Mouse (Mus musculus) NIH3T3 (cell line): ENCODE measurements around the gene Milr1.
"Not testable (repeated sequence)": the region's sequence is repeated elsewhere in the genome, so short reads cannot be mapped to it uniquely, and the experiment has no call there.

Source experiments
- DNase-seq: peaks from one replicate; pipeline ENCODE4 v3.0.0-alpha.2; 2012; ENCODE audit warnings: low read depth

Gene Milr1

DNA sequence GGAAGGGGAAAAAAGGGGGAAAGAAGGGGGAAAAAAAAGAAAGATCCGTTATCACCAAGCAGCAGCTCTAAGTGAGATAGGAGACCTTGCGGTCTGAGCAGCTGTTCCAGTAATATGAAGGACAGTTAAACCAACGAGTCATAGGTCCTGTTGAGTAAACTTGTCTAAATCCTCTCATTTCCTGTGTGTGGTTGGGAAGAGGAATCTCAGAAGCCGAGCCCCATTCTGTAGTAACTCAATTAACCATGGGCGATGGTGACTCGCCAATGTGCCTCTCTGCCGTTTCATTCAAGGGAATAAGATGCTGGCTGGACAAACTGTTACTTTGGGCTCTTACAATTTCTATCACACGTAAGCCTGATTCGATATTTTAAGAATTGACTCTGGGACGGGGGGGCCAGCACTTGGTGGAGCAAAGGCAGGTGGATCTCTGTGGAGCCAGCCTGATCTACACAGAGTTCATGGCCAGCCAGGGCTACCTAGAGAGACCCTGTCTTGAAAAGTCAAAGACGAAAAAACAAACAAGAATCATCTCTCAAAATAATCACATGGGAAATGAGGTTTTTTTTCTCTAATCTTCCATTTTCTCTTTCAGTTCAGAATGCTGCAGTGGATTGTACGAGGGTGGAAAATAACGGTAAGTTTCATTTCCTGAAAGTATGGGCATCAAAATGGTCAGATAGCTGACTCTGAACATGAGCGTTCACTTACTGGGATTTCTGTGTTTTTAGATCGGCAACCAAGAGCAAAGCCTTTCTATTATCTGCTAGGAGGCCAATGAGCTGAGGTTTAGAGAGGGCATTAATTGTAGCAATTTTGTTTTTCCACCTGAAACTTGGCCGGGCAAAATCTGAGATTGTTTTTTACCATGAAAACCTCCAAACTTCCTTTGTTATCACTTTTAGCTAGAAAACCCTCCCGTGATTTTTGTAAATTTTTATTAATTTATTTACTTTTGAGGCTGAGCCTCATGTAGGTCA is at the start of gene Milr1:
Gene Milr1 (plus strand): TSS at position 188 of the 980 bp plus-strand sequence.
- peak; percentile 52 for DNase-seq

DNA sequence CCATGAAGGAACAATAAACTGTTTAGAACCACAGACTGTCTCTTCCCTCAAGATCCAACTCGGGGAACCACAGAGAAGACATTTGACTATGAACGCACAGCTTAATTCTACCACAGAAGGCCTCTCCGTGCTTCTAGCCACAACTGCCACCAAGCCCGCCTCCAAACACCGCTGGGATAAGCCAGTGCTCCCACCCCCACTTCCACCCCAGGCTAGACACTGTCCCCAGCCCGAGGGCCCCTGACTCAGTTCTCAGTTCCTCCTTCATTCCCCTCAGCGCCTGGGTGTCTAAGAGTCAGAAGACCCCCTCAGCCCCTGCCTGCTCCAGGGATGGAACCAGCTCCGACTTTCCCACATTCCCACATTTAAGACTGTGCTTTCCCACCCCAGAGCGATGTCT is 49.4 kb upstream of the Milr1 start:
- DNase-seq, result no peak

DNA sequence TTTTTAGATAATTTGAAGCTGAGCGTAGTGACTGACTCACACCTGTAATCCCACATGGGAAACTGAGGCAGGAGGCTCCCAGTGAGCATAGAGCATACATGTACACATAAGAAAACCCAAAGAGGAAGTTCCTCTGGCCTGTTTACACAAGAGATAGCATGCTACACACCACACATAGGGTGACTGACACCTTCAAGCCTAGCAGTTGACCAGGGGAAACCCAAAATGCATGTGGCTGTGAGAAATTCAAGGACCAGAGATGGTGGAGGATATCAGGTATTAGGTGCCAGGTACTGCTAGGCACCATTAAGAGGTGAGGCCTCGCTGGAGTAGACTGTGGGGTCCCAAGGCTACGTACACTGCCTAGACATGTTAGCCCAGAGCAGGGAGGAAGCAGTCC is 48.4 kb upstream of the Milr1 start:
- no peak for DNase-seq

DNA sequence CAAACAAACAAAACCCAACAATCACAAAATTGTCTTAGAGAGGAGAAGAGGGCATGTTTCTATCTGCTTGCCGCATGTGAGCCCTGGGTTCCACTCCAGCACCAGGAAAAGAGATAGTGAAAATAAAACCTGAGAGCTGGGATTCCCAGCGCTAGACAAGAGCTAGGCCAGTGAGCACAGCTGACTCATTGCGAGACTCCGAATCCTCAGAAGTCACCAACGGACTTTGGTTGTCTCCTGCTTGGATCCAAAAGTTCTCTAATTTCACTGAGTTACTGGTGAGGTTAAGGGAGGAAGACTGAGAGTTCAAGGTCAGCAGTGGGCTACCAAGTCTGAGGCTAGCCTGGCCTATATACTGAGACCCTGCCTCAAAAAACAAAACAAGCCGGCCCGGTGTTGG is 47.1 kb upstream of the Milr1 start:
- DNase-seq, result no peak

DNA sequence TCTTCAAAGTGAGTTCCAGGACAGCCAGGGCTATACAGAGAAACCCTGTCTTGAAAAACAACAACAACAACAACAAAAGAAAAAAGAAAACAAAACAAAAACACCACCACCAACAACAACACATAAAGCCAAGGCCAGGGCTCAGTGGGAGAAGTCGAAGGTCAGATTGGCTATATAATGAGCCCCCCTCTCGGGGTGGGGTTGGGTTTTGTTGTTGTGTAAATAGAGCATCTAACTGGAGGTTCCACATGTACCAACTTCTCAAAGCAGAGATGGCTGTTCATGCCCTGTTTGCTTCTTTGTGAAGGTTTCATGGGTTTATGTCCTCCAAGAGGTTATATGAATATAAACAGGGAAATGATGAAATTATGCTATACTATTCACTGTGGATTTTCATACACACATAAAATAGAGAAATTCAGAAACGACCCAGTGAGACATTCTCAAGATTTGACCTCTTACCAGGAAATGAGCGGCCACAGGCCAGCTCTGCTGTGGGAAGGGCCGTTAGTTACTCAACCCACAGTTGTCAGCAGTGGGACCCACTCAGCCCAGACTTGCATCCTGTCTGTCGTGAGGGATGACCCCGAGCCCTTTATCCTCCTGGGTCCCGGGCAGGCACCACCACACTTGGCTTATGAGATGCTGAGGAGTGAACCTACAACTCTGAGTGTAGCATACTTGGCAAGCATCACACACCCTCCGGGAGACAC is 46.5 kb upstream of the Milr1 start:
- no peak for DNase-seq

DNA sequence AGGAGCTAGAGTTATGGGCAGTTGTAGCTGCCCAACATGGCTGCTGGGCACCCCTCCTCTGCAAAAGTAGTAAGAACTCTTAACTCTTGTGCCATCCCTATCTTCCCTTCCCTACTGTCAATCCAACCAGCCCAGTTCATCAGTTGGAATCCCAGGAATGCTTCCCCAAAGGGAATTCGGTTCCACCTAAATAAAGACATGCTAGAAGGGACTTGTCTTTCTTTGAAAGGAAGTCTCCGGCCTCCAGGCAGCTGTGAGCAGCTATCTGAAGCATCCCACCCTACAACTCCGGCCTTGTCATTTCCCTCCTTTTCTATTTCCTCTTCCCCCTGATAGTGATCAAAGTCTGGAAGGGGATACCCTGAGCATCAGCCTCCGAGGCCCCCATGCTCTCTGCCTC is 44.8 kb upstream of the Milr1 start:
- DNase-seq, result no peak

DNA sequence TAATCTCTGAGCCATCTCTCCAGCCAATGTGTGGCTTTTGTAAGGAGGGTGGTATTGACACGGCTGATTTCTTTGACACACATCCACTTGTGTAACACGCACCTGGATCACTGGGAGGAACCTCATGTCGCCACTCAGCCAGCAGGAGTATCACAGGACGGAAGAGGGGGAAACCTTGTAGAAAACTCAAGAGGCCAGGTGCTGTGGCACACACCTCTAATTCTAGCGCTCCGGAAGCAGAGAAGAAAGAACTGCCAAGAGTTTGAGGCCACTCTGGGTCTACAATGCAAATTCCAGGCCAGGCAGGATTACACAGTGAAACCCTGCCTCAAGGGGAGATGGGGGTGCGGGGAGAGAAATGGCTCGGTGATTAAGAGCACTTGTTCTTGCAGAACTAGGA is 43.9 kb upstream of the Milr1 start:
- DNase-seq, result no peak

DNA sequence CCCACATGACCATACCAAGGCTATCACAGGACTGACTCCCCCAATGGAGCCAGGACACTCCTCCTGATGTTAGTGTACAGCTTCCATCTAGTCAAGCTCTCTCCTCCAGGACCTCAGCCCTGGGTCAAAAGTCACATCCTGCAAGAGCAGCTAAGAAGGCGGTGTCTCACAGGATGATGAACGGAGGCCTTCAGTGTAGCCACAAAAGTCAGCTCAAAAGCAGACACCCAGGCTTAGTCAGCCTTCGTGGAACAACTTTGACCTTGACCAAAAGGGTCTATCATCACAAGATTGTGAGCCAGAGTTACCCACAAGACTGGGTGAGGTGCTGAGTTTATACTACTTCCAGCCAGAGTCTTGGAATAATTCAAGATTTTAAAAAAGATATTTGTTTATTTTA is 43.2 kb upstream of the Milr1 start:
- DNase-seq, result no peak

DNA sequence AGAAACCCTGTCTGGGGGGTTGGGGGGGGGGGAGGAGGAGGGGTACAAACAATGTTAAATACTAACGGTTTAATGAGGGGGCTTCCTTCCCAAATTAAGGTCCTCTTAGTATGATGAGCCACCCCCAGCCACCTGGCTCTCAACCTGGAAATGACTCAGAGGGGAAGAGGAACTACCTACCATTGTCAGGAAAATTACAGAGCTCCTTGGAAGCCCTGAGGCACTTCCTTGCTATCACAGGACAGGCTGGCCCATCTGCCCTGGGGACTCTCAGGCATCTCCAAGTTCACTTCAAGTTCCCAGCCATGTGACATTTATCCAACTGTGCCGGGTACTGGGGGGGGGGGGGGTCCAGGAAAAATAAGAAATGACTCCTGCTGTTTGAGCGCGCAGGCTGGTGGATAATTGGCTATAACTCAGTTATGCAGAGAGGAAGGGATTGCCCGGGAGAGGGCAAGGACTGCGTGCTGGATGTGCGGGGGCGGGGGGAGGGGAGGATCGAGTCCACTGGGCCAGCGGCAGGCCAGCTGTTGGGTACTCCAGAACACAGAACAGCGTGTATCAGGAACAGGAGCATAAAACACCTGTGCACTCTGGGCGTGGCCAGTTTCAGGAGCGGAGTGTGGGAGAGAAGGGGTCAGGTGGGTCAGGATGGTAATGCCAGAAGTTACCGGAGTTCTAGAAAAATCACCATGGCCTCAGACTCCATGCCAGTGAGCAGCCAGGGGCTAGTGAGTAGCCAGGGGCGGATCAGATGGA is 41.6 kb upstream of the Milr1 start:
- DNase-seq, result no peak

DNA sequence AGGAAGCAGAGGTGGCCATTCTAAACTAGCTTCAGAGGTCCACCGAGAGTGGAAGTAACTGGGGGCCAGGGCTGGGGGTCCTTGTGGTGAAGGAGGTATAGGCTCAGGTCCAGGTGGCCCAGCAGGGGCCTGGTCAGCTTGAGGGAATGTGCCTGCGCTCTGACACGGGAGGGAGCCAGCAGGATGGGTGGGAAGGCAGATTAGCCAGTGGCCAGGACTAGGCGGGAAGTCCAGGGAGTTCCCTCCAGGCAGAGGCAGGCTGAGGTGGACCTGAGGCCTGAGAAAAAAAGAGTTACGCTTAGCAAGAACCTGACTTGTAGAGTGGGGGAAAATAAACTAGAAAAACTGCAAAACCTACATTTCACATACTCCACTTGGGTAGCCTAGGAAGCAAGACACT is 40.2 kb upstream of the Milr1 start:
- DNase-seq, result no peak

DNA sequence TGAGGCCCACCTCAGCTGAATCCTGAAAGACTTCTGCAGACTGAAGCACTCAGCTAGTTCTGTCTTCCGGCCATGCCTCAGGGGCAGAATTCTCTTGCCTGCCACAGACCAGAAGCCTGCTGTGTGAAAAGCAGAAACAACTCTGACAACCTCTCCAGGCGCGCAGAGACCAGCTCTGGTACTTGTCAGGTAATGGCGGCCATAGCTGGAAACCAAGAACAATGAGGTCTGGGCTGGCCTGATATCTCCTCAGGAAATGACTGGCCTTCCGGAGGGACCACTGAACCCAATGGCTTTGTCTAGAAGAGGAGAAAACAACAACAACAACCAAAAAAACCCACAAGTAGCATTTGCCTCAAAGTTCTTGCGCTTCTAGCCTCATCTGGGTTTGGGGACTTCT is 36.0 kb upstream of the Milr1 start:
- DNase-seq, result no peak

DNA sequence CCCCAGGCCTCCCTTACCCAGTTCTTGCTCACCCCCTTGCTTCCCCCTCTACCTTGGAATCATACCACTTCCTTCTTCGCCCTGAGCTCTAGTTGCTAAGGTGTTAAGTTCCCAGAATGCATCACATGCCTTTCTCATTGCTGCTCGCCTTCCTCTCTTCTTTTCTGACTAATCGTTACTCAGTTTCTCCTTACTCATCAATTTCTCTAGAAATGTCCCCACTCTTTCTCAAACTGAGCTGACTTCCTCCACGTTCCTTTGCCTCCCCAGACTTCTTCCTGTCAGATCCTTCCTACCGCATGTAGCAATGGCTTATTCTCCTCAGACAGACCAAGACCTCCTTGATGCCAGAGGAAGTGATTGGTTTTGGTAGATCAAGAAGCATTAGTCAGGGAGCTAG is 34.5 kb upstream of the Milr1 start:
- no peak for DNase-seq

DNA sequence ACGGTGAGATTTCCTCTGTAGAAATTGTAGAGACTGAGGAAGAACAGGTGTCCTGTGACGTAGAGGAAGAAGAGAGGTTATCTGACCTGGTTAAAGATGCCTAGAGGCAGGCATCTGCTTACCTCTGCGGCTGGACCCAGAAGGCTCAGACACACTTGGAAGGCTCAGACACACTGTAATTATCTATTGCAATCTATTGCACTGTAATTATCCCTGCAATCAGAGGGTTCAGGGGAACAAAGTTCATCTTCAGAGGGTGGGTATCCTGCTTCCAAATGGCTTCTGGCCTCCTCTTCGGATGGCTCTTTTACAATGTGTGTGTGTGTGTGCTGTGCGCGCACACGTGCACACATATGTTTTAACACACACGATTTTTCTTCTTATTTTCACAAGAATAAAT is 30.6 kb upstream of the Milr1 start:
- no peak for DNase-seq

DNA sequence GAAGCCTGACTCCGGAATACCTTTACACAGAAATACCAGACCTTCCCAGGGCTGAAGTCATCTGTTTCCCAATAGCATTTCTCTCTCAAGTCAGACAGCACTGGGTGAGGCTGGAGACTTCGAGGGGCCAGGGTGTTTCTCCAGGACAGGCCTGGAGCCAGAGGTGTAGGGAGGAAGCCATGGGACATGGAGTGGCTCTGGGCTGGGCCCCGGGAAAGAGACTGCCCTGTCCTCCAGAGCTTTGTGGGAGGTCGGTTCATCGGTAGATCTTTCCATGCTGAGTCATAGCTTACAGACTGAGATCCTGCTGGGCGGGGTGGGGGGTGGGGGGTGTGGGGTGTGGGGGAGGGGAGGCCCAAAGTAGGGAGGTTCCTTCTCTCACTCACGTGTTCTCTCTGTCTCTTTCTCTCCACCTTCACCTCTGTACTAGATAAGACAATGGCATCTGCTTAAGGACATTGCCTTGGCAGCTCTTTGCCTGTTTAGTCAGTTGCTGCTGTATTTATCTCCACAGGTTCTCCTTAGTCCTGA is 28.1 kb upstream of the Milr1 start:
- peak; percentile 75 for DNase-seq

DNA sequence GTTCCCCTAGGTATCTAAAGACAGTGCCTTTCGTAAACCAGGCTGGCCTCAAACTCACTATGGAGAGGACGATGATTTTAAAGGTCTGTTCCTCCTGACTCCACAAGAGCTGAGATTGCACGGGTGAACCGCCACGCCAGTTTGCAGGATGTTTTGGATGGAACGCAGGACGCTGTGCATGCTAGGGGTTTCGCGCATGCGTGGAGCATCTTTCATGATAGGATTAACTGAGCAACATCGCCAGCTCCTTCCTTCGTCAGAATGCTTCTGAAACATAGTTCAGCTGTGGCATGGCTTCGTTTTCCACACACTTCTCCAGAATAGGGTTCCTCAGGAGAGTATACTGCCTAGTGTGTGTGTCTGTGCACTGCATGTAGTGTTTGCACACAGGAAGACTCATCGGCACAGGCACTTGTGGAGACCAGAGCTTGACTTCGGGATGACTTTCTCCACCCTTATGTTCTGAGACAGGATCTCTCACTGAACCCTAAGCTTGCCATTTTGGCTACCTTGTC is 27.4 kb upstream of the Milr1 start:
- no peak for DNase-seq

DNA sequence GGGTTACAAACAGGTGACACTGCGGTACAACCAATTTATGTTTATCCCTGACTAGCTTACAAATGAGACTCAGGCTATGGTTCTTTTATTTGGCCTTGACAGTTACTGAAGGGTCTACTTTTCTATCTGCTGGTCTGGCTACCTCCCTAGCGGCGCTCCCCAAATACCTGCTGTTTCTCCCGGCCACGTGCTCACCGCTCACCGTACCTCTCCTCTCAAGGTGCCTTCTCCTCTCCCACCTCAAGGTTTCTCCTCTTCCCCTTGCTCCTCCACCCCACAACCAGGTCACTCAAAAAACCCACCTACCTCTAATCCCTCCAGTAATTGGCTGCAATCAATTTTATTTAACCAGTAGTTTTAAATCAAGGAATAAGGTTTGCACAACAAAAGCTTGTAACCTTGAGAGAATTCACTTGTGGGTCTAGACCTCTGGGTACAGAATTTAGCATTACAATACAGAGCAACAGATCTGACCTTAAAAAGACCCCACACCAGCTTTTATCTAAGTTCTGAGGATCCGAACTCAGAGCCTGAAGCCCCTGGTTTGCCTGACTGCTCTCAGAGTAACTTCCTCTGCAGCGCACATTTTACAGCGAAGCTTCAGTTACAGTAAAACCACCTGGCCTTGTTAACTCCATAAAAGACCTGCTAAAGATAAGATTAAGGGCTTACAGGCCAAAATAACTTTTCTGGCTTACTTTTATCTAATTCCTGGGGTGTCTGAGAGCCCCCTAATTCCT is 26.7 kb upstream of the Milr1 start:
- no peak for DNase-seq

DNA sequence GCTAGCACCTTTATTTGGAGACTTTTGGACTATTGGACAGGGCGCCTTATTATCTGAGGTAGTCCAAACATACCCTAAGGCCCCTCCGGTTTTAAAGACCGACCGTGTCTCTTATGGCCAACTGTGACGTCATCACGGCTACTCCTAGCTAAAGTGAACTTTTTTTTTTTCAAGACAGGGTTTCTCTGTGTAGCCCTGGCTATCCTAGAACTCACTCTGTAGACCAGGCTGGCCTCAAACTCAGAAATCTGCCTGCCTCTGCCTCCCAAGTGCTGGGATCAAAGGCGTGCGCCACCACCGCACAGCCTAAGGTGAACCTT is 26.1 kb upstream of the Milr1 start:
- not testable (repeated sequence) for DNase-seq

DNA sequence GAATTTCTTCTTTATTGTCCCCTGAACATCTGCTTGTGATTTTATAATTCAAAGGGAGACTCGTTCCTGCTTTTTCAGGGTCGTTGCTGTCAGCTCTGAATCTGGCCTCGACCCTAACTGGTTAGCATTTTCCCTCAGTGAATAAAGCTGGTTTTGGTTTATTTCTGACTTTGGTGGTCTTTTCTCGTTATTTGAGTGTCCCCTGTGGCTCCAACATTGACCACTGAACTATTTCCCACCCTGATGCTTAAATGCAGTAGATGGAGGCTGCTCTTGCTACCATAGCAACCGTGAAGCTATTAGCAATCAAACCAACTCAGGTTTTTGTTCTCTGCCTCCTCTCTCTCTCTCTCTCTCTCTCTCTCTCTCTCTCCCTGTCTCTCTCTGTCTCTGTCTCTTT is 23.1 kb upstream of the Milr1 start:
- no peak for DNase-seq

DNA sequence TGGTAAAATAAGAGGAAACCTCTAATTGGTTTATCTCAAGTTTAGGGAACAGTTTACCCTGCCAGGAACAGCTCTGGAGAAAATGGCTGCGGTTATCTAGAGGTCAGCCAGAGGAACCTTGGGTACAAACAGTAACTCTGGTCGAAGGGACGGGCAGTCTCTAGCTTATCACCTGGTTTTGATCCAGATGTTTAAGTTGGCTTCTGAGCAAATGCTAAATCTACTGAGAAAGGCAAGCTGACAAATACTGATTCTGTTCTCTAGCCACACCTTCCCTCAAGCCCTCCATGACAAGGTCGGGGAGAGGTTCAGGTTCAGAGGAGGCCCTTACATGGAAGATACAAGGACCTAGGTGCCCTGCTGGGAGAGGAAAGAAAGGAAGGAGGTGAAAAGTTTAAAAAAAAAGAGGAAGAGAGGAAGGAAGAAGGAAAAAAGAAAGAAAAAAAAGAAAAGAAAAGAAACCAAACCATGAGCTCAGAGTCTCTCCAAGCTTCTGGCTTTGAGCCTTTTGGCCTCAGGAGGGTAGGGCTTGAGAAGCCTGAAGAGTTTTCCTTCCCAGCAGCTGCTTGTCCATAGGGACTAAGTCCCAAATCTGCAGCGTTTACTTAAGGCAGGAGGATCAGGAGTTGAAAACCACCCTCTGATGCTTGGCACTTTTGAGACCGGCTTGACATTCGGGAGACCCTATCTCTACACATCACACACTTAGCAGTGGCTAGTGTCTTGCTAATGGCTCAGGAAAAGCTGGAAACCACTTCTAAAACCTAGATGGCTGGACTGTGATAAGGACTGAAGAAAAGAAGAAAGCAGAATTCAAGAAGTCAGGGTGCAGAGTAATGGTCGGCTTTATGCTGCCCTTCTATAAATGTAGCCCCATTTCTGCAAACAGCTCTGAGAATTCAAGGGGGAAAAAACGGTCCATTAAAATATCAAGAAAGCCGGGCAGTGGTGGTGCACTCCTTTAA is 22.3 kb upstream of the Milr1 start:
- no peak for DNase-seq

DNA sequence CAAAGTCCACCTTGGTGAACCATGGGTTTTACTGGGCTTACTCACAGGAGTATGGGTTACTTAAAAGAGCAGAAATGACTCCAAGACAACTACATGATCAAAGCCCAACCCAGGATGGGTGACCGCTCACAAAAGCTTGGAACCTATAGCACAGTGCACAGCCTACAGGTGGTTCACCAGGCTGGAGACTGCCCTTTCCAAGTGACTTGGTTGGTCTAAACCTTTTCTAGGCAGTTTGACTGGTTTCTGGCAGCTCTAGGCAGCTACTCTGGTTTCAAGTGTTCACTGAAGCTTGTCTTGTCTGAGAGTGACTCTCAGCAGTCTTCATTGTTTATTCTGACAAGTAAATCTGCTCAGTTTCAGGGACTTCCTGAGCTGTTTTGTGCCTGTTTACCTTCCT is 21.4 kb upstream of the Milr1 start:
- no peak for DNase-seq
